Mouse (Mus musculus): ENCODE measurements at regions not wholly inside any gene's neighbourhood (a gene's known extent, or its start where the extent isn't known, plus 50 kb on each side); places are given as distances from the start of the nearest gene placed in this dataset.

DNA sequence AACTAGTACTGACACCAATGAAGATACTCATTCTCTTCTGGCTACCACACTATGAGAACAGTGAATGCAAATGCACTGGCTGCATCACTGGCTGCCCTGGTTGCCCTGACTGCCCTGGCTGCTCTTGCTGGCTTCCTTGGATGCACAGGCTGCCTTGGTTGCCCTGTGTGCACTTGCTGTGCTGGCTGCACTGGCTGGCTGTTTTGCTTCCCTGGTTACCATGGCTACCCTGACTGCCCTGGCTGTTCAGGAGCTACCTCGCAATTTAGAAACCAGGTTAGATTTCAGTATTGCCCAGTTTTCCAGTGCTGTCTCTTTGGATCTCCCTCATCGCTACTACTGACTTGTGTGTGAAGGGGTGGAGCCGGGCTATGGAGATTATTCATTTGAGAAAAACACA, 175.7 kb downstream of the Fat4 start:
- no peak for DNase-seq (ENCODE audit: low read depth, low spot score)

DNA sequence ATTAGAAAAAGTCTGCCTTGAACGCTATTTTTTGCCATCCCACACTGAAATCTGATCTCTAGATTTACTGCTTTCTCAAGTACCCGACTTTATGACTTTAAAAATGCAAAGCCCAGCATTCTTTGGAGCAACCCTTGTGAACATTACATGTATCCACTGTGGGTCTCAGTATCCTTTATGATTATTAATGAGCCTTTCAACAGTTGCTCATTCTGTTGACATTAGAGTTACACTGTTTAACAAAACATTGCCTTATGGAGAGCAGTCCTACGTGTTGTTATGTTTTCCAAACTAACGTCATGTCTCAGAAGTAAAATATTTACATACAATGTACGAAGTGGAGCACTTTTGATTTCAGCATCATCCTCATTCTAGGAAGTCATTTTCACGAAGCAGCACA, 178.7 kb downstream of the Fat4 start:
- no peak for DNase-seq (ENCODE audit: low read depth, low spot score)

DNA sequence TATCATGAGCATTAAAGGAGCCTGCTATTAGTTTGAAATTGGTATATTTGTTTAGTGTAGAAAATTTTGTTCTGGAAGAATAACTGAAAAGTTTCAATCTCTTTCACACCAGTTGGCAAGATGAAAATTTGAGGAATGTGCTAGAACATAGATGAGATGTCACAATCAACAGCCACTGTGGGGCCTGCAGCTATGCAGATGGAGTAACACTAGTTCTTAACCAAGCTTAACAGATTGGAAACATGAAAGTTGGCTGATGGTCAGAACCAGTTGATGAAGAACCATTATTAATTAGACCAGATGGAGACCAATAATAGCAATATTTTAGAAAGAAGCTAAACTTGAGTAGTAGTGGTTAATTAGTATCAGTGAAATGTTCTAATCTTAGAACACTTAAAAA, 182.3 kb downstream of the Fat4 start:
- no peak for DNase-seq (ENCODE audit: low read depth, low spot score)

DNA sequence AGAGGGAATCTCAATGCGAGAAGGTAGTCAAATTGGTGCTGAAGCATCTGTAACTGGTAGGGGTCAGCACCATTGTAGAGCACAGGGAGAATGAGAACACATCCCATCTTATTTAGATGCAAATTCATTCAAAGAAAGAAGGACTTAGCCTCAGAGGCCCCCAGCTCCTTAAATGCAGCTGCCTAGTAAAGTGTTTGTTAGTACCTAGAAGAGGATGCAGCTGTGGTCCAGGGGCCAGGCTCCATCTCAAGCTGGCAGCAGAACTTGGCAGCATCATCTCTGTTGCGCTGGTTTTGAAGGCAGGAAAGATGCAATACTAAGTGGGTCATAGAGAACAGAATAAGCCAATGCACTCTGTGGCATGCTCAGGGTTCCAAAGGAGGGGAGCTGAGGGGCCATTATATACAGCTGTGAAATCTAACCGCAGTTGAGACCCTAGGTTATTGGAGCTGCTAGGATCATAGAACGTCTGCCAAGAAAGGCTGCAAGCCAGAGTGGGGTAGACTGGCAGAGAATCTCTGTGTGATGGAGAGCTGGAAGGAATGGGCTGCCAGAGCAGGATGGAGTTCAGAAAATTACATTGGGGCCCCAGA, 196.0 kb downstream of the Fat4 start:
- DNase-seq (ENCODE audit: low read depth, low spot score) = no peak

DNA sequence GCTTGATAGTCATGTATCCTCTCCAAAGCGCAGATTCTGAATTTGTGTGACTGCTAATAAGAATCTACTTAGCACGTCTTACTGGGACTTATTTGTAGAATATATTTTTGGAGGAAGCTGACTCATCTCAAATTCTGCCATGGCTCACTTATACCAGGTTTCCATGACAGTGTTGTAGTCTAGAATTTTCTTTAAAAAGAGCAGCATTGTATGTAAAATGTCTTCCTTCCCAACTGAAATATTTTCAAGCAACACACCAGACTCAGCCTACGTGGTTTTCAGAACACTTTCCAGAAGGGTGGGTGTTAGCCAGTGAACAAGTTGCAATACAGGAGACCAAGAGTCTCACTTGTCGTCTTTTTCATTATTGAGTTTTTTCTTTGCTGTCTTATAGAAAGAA, 202.2 kb downstream of the Fat4 start:
- DNase-seq (ENCODE audit: low read depth, low spot score) = no peak

DNA sequence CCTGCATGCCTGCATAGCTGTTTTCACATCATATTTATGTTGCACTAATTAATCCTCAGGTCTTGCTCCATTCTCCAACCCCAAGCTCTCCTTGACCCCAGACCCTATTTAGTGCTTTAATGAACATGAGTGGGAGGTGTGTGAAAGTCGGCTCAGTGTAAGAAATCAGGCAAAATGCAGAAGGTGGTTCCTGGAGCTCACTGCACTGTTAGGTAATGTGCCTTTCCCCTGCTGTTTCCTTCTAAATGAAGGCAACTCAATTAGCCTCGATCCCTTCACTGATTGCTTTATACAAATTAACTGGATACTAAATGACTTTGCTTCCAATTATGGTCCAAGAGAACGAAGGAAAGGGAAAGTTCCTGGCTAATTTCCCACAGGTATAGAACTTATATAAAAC, 215.6 kb downstream of the Fat4 start:
- DNase-seq (ENCODE audit: low read depth, low spot score) = no peak

DNA sequence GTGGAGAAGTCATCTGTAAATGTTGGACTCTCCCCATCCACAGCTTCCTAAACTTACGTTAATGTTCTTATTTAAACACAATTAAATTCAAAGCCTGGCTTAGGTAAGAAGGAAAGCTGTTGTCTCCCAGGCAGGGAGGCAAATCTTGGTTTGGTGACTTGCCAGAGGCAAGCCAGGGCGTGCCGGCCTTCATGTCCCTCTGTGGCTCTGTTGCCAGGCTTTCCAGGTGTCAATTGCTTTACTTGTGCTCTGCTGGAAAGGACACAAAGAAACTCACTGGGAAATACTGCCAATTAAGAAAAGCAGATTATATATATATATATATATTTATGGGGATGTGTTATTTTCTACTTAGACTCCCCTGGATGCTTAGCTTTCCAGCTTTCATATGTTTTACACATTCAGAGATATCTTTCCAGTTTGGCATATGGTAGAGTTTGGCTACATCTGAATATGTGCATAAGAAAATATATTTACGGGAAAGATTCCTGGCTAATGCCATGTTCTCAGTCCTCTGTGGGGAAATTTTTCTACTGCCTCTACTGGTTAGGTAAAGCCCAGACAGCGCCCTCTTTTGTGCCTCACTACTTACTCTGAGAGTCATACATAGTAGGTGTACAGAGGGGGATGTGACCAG, 223.1 kb downstream of the Fat4 start:
- peak; percentile 16 for DNase-seq (ENCODE audit: low read depth, low spot score)

DNA sequence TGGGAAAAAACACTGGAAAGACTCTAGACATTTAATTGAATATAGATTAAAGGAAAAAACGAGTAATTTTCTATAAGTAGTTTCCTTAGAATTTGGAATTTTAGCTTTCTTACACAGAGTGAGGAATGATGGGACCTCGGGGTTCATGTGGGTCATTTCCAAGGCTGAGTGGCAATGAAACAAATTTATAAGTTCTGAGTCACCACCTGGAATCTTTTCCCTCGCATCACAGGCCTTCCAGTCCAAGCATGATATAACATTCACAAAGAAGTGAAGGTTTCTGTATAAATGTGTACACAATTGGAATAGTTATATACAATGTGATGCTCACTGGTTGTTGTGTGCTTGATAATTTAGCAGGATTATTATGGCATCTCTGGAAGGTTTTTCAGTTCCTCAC, 227.3 kb downstream of the Fat4 start:
- no peak for DNase-seq (ENCODE audit: low read depth, low spot score)

DNA sequence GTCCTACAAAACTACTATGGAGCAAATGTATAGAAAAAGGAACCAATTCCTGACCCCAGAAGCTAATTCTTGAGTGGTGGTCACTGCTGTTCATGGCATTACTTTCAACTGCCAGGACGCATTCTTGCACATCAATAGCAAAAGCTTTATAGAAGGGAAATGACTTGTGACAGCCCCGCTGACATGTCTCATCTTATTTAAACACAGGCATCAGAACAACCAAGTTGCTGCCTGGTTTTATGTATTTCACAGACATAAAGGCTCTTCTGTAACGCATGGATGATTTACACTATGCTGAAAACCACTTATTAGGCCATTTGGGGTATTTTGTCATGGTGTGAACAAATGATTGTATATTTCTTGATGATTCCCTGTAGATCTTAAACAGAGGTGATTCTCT, 228.1 kb downstream of the Fat4 start:
- DNase-seq (ENCODE audit: low read depth, low spot score) = no peak

DNA sequence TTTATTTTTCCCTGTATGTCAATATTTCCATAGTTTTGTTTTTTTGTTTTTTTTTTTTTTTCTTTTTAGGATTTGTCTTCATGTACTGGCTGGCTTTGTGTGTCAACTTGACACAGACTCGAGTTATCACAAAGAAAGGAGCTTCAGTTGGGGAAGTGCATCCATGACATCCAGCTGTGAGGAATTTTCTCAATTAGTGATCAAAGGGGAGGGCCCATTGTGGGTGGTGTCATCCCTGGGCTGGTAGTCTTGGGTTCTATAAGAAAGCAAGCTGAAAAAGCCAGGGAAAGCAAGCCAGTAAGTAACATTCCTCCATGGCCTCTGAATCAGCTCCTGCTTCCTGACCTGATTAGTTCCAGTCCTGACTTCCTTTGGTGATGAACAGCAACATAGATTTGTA, 228.7 kb downstream of the Fat4 start:
- DNase-seq (ENCODE audit: low read depth, low spot score) = no peak

DNA sequence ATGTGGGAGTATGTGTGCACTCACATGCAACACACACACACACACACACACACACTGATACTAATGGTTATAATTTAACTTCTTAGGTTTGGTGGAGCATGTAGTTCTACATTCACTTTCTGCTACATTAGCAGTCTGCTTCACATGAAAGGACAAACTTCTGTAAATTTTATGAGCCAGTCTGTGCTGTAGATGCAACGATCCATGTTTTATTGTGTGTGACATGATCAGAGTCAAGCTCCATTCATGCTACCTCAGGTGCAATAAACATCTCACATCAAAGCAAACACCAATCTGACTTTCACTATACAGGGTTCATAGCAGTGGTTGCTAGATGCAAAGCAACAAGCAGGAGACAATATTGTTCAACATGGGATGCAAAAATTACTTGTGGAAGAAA, 235.5 kb downstream of the Fat4 start:
- DNase-seq (ENCODE audit: low read depth, low spot score) = no peak

DNA sequence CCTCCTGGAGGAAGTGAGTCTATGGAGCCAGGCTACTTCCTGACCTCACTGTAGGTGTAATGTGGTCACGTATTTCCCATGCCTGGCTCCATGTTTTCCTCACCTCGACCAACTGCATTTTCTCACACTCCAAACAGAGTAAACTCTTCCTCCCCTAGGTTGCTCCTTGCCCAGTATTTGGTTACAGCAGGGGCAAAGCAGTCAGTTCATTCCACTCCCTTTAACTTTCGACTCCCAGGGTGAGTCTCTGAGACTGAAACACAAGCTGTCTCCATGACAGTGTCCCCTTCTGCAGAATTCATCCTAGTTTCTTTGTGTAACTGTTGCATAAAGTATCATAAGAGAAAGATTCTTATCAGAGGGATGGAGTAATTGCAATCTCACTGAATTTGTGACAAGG, 243.8 kb downstream of the Fat4 start:
- DNase-seq (ENCODE audit: low read depth, low spot score) = no peak

DNA sequence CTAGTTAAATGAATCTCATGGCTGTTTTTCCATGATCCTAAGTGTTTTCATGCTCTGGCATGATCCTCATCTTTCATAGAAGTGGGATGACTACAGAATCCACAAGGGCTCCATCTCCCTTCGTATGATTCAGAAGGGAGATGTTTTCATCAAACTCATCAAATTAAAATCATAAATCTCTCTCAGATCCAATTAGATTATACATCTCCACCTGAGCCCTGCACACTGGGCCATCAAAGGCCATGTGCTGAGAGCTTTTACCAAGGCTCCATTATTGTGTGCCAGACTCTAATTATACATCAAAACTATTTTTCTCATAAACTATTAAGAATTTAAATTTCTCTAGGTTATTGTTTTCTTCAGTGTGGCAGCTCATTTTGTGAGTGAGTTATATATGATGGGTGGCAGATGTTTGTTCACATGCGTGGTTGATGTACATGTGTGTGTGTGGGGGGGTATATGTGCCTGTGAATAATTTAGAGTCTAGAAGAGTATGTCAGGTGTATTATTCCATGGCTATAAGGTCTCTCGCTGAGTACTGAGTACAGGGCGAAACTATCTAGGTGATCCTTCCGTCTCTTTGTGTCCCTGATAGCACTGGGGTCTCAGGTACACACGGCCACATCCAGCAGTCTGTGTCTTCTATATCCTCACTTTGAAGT, 278.4 kb downstream of the Fat4 start:
- no peak for DNase-seq (ENCODE audit: low read depth, low spot score)

DNA sequence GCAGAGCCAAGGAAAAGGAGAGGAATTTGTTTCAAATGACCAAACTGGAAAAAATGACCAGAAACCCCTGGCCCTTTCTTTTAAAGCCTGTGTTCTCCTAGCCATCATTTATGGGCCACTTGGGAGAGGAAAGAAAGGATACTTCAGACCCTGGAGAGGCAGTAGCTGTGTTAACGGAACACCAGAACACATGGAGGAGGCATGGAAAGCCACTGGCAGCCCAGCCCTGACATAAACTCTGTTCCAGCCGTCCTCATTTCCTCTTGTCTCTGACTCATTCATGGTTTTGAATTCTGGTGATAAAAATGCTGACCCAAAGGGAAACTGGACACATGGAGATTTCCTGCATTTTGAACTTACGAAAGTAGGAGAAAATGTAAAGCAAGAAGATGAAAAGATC, 295.9 kb downstream of the Fat4 start:
- DNase-seq (ENCODE audit: low read depth, low spot score) = no peak

DNA sequence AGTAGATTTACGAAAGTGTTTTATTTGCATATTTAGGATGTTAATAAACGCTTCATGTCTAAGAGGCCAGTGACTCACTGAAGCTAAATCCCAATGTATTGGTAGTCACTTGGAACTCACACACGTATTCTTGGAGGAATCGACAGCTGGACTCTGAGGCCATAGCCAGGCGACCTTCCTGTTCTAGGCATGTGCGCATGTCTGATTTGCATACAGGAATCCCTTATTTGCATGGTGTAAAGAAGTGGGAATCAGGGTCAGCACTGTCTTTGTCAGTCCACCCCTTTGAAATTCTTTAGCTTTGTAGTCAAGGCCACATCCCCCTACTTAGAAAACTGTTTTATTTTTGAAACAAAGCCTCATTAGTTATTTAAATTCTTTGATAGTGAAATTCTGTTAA, 308.4 kb downstream of the Fat4 start:
- no peak for DNase-seq (ENCODE audit: low read depth, low spot score)

DNA sequence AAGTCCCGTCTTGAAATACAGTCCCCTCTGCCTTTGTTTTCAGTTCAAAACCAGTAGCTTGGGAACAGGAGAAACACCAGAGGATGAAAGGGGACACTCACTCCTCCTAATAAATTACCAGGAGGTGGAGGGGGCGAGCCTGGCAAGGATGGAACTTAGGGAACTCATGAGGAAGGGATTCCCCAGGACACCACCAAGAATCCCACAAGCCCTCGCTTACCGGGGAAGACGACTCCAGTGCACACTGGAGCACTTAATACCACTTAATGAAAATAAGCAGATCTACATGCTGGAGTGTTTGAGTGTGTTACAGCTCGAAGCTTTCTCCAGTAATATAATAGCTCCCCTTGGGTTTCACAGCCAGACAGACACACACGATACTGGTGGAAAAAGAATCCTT, 315.9 kb downstream of the Fat4 start:
- no peak for DNase-seq (ENCODE audit: low read depth, low spot score)

DNA sequence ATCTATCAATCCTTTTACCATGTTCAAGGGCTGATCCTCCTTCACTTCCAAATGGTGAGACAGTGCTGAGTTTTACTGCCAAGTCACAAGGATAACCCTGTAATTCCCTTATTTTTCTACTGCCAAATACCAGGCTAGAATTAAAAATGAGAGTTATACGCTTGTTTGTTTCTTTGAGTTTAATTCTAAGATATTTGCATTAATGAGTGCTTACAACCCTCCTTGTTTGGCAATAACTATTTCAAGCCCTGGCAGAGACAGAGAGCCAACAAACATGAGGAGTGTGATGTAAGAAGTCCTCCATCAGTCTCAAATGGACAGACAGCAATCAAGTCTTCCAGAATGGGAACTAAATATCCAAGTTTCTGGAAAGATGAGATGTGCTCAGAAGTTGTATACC, 321.9 kb downstream of the Fat4 start:
- no peak for DNase-seq (ENCODE audit: low read depth, low spot score)

DNA sequence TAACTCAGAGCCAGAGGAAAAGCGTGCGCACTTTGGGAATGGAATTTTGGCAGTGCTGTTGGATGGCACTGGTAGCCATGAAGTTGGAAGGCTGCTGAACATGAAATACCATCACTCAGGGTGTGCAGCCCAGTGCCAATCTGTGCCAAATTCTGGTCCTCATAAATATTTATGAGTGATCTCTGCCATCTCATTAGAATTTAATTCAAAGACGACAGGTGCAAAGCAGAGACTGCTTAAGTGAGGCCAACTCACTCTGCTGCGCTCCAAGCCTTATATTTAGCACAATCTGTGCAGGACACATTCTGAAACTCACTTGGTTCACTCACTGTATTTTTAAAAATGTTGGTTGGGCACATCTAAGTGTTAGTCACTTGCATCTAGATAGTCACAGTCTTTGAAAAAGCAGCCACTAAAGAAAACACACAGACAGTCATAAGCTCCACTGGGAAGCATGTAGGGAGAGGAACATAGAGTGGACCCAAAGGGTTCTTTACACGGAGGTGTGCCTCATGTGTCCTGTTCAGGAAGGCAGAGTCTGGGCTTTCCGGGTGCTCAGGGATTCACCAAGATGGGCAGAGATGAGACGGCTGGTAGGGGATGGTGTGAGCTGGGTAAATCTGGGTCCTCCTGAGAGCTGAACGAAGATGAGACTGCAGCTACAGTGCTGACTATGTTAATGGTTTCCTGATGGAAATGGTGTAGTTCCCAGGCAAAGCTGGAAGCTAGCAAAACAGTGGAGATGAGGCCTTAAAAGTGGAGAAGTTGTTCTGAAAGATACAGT, 322.8 kb downstream of the Fat4 start:
- peak; percentile 78 for DNase-seq (ENCODE audit: low read depth, low spot score)

DNA sequence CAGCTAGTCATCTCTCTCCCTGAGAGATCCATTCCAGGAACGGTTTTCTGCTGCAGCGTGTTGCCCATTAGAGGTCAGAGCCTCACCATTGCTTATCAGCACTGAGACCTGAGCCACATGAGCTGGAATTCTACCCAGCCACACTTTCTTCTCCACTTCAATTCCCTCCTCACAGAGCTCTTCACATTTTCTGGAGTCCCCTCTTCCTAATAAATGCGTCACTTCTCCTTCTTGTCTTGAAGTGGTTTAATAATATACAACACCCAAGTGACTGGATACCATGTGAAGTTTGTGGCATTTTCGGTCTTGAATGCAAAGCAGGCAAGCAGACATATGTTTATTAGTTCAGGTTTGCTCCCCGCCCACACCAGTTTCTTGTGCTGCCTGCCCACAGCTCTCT, 324.9 kb downstream of the Fat4 start:
- no peak for DNase-seq (ENCODE audit: low read depth, low spot score)

DNA sequence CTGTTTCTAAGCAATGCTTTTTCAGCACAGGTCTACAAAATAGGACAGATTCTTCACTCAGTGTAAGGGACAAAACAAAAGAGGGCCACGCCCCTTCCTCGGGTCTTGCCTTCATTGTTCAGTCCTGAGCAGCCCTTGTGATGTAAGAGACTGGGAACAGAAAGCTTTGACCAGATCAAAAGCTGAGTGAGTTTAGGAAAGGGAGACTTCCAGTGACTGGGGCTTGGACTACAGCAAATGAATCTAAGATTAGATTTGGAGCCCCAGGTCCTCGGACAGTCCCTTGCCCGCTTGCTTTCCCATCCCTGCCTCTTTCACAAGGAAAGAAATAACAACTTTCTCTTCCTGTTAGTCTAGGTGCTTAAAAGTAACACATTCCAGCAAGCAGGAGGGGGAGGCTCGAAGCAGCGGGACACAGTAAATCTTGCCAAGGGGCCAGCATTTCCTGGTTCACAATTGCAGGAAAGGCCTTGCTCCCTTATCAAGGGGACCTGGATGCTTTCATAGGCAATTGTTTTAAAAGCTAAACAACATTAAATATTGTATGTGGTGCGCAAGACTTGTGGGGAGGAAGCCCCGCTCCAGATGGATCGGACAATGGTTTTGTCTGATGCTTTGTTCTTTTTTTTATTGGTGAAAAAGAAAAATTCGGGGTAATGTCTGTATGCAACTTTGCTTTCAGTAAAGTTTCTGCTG, 333.4 kb downstream of the Fat4 start:
- DNase-seq (ENCODE audit: low read depth, low spot score) = no peak

DNA sequence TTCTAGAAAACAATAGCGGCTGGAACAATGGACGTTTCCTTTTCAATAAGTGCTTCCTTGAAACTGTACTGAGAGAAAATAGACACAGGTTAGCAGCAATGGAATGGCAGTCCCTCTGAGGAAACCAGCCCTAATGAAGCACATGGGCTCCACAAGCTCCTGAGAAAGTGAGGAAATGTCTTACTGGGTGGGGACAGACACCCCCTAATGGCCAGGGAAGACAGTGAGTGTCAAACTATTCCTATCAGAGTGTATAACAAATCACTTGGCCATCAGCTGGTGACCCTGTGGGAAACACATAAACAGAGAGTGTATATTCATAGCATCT, 333.9 kb downstream of the Fat4 start:
- no peak for DNase-seq (ENCODE audit: low read depth, low spot score)

DNA sequence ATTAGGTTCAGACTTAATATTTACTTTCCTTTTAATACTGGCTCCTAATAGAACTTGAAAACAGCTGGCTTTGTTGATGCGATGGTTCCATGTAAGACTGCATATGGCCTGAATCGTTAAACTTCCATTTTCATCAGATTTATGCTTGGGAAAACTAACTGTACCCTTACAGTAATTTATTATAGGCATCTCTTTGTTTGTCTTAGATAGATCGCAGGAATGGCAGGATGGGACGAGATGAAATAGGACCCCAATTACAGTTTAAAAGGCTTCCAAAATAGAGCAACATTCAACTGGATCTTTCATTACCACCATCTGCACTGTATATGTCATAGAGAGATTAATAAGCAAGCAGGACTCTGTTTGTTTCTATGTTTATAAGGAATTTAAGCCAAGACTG, 335.3 kb downstream of the Fat4 start:
- DNase-seq (ENCODE audit: low read depth, low spot score) = no peak

Data from brain, embryonic 18.5 days (tissue).